Mouse (Mus musculus): ENCODE data around the gene Bag6.

Gene Bag6

GRCm38 (mm10) chr17:35195631-35196320, 60.8 kb downstream of the Bag6 start:
- no peak for DNase-seq (ENCODE audit: low read depth, low spot score)

GRCm38 (mm10) chr17:35196321-35196641, 61.3 kb downstream of the Bag6 start:
- DNase-seq (ENCODE audit: low read depth, low spot score), result no peak
